Mouse (Mus musculus): ENCODE measurements around the gene Olfr599. TPM values are rescaled to one million over a fixed set of nuclear protein-coding genes. Genes with fewer than 3 reads are reported as not detected.
"Not testable (repeated sequence)": the region's sequence is repeated elsewhere in the genome, so short reads cannot be mapped to it uniquely, and the experiment has no call there.

Gene Olfr599
- not detected in 2 replicates for polyA plus RNA-seq (2015; fragmentation: Nextera tagmentation; extraction: Ambion mirVana)

- H3K9ac ChIP-seq, result no peak within 1 kb of the TSS
- H3K4me1 ChIP-seq, result no peaks in the 10 kb centered on the region
- no peak within 1 kb of the TSS for H3K4me3 ChIP-seq (replicated peaks)
- H3K36me3 ChIP-seq, result no peaks in the 10 kb centered on the region
- no peaks in the 10 kb centered on the region for H3K9me3 ChIP-seq (replicated peaks)
- ATAC-seq (ENCODE audit: insufficient number of reproducible peaks, low FRiP score, low TSS enrichment, low read depth), result no peak
- no peak within 1 kb of the TSS for H3K4me2 ChIP-seq (replicated peaks)
- no peak within 1 kb of the TSS for H3K27ac ChIP-seq (replicated peaks)
- H3K27me3 ChIP-seq, result no peaks in the 10 kb centered on the region
- 88% methylated on average over 1 of the region's 1 CpGs for WGBS
Measured at GRCm38 (mm10) chr7:103335617-103336016, at the start of gene Olfr599. Gene Olfr599 (plus strand): TSS chr7:103335917.

GRCm38 (mm10) chr7:103305348-103305747 is 30.4 kb upstream of the Olfr599 start, which contains the start of gene Olfr596:
Gene Olfr596 (plus strand): TSS chr7:103305648.
- not testable (repeated sequence) for H3K9ac ChIP-seq; H3K27me3 ChIP-seq; ATAC-seq (ENCODE audit: insufficient number of reproducible peaks, low FRiP score, low TSS enrichment, low read depth); H3K4me3 ChIP-seq (replicated peaks); H3K4me1 ChIP-seq; H3K4me2 ChIP-seq (replicated peaks); H3K36me3 ChIP-seq; H3K9me3 ChIP-seq (replicated peaks); H3K27ac ChIP-seq (replicated peaks)
- 86% methylated on average over 2 of the region's 2 CpGs for WGBS

GRCm38 (mm10) chr7:103316015-103316414 is 19.7 kb upstream of the Olfr599 start, which contains the start of gene Olfr597:
Gene Olfr597 (plus strand): TSS chr7:103316315.
- H3K9ac ChIP-seq; H3K4me1 ChIP-seq; H3K4me3 ChIP-seq (replicated peaks); H3K27ac ChIP-seq (replicated peaks); H3K36me3 ChIP-seq; ATAC-seq (ENCODE audit: insufficient number of reproducible peaks, low FRiP score, low TSS enrichment, low read depth); H3K4me2 ChIP-seq (replicated peaks); H3K27me3 ChIP-seq; H3K9me3 ChIP-seq (replicated peaks): not testable (repeated sequence)
- WGBS, result 85% methylated on average over 2 of the region's 2 CpGs

GRCm38 (mm10) chr7:103323268-103323667 is 12.4 kb upstream of the Olfr599 start, which contains the start of gene Olfr598:
Gene Olfr598 (plus strand): TSS chr7:103323568.
- Histone ChIP-seq H3K27ac (replicated peaks) (no peak within 1 kb of the TSS), H3K27me3 (no peaks in the 10 kb centered on the region), H3K4me2 (replicated peaks) (no peak within 1 kb of the TSS), H3K36me3 (no peaks in the 10 kb centered on the region), H3K4me1 (no peaks in the 10 kb centered on the region), H3K9me3 (replicated peaks) (no peaks in the 10 kb centered on the region), H3K4me3 (replicated peaks) (no peak within 1 kb of the TSS), H3K9ac (no peak within 1 kb of the TSS)
- ATAC-seq (ENCODE audit: insufficient number of reproducible peaks, low FRiP score, low TSS enrichment, low read depth), result no peak

- Histone ChIP-seq H3K27me3 (no peaks in the 10 kb centered on the region), H3K9me3 (replicated peaks) (no peaks in the 10 kb centered on the region), H3K9ac (no peak within 1 kb of the TSS), H3K27ac (replicated peaks) (no peak within 1 kb of the TSS), H3K4me3 (replicated peaks) (no peak within 1 kb of the TSS), H3K36me3 (no peaks in the 10 kb centered on the region), H3K4me2 (replicated peaks) (no peak within 1 kb of the TSS), H3K4me1 (no peaks in the 10 kb centered on the region)
- no peak for ATAC-seq (ENCODE audit: insufficient number of reproducible peaks, low FRiP score, low TSS enrichment, low read depth)
Measured at GRCm38 (mm10) chr7:103349569-103349968, 13.9 kb downstream of the Olfr599 start, which contains the start of gene Olfr600. Gene Olfr600 (minus strand): TSS chr7:103349669.

- WGBS, result 93% methylated on average over 1 of the region's 1 CpGs
- no peaks in the 10 kb centered on the region for H3K4me1 ChIP-seq
- ATAC-seq (ENCODE audit: insufficient number of reproducible peaks, low FRiP score, low TSS enrichment, low read depth), result no peak
- no peaks in the 10 kb centered on the region for H3K36me3 ChIP-seq
- no peak within 1 kb of the TSS for H3K27ac ChIP-seq (replicated peaks)
- no peaks in the 10 kb centered on the region for H3K9me3 ChIP-seq (replicated peaks)
- H3K4me3 ChIP-seq (replicated peaks), result no peak within 1 kb of the TSS
- no peaks in the 10 kb centered on the region for H3K27me3 ChIP-seq
- H3K4me2 ChIP-seq (replicated peaks), result no peak within 1 kb of the TSS
- H3K9ac ChIP-seq, result no peak within 1 kb of the TSS
Measured at GRCm38 (mm10) chr7:103362555-103362954, 26.8 kb downstream of the Olfr599 start, which contains the start of gene Olfr601. Gene Olfr601 (minus strand): TSS chr7:103362655.

- no peak for ATAC-seq (ENCODE audit: insufficient number of reproducible peaks, low FRiP score, low TSS enrichment, low read depth)
- Histone ChIP-seq H3K4me3 (replicated peaks) (no peak within 1 kb of the TSS), H3K36me3 (no peaks in the 10 kb centered on the region), H3K4me2 (replicated peaks) (no peak within 1 kb of the TSS), H3K9me3 (replicated peaks) (no peaks in the 10 kb centered on the region), H3K4me1 (no peaks in the 10 kb centered on the region), H3K27me3 (no peaks in the 10 kb centered on the region), H3K9ac (no peak within 1 kb of the TSS), H3K27ac (replicated peaks) (no peak within 1 kb of the TSS)
Measured at GRCm38 (mm10) chr7:103386077-103386476, 50.4 kb downstream of the Olfr599 start, which contains the start of gene Olfr603. Gene Olfr603 (minus strand): TSS chr7:103386177.

Other genes with a start within 250 kb of the Olfr599 start
- not detected in 2 replicates for gene Olfr585, start 238.2 kb upstream of the Olfr599 start, polyA plus RNA-seq (2015; fragmentation: Nextera tagmentation; extraction: Ambion mirVana)
- gene Olfr586, start 210.3 kb upstream of the Olfr599 start, polyA plus RNA-seq (2015; fragmentation: Nextera tagmentation; extraction: Ambion mirVana), result not detected in 2 replicates
- not detected in 2 replicates for gene Olfr588-ps1, start 195.0 kb upstream of the Olfr599 start, polyA plus RNA-seq (2015; fragmentation: Nextera tagmentation; extraction: Ambion mirVana)
- not detected in 2 replicates for gene Olfr589, start 179.6 kb upstream of the Olfr599 start, polyA plus RNA-seq (2015; fragmentation: Nextera tagmentation; extraction: Ambion mirVana)
- gene Olfr591, start 157.6 kb upstream of the Olfr599 start, polyA plus RNA-seq (2015; fragmentation: Nextera tagmentation; extraction: Ambion mirVana), result 0.12 and 0.16 TPM in 2 replicates
- gene Olfr592, start 151.1 kb upstream of the Olfr599 start, polyA plus RNA-seq (2015; fragmentation: Nextera tagmentation; extraction: Ambion mirVana), result 0.12 TPM in 1 of 2 replicates, not detected in the other
- gene Olfr593, start 124.1 kb upstream of the Olfr599 start, polyA plus RNA-seq (2015; fragmentation: Nextera tagmentation; extraction: Ambion mirVana), result not detected in 2 replicates
- gene Olfr594, start 118.9 kb upstream of the Olfr599 start, polyA plus RNA-seq (2015; fragmentation: Nextera tagmentation; extraction: Ambion mirVana), result 0.15 and 0.24 TPM in 2 replicates
- gene Usp17ld, start 83.4 kb upstream of the Olfr599 start, polyA plus RNA-seq (2015; fragmentation: Nextera tagmentation; extraction: Ambion mirVana), result not detected in 2 replicates
- not detected in 2 replicates for gene Olfr596, start 30.3 kb upstream of the Olfr599 start, polyA plus RNA-seq (2015; fragmentation: Nextera tagmentation; extraction: Ambion mirVana)
- 0.15 TPM in 1 of 2 replicates, not detected in the other for gene Olfr597, start 19.6 kb upstream of the Olfr599 start, polyA plus RNA-seq (2015; fragmentation: Nextera tagmentation; extraction: Ambion mirVana)
- gene Olfr598, start 12.3 kb upstream of the Olfr599 start, polyA plus RNA-seq (2015; fragmentation: Nextera tagmentation; extraction: Ambion mirVana), result 0.12 and 0.55 TPM in 2 replicates
- not detected in 2 replicates for gene Olfr600, start 13.8 kb downstream of the Olfr599 start, polyA plus RNA-seq (2015; fragmentation: Nextera tagmentation; extraction: Ambion mirVana)
- 0.22 and 0.43 TPM in 2 replicates for gene Olfr601, start 26.7 kb downstream of the Olfr599 start, polyA plus RNA-seq (2015; fragmentation: Nextera tagmentation; extraction: Ambion mirVana)
- not detected in 2 replicates for gene Olfr603, start 50.3 kb downstream of the Olfr599 start, polyA plus RNA-seq (2015; fragmentation: Nextera tagmentation; extraction: Ambion mirVana)
- not detected in 2 replicates for gene Usp17lc, start 79.2 kb downstream of the Olfr599 start, polyA plus RNA-seq (2015; fragmentation: Nextera tagmentation; extraction: Ambion mirVana)
- not detected in 2 replicates for gene Olfr605, start 109.5 kb downstream of the Olfr599 start, polyA plus RNA-seq (2015; fragmentation: Nextera tagmentation; extraction: Ambion mirVana)
- 0.16 TPM in 1 of 2 replicates, not detected in the other for gene Olfr606, start 113.1 kb downstream of the Olfr599 start, polyA plus RNA-seq (2015; fragmentation: Nextera tagmentation; extraction: Ambion mirVana)
- gene Olfr607, start 128.2 kb downstream of the Olfr599 start, polyA plus RNA-seq (2015; fragmentation: Nextera tagmentation; extraction: Ambion mirVana), result 0.18 TPM in 1 of 2 replicates, not detected in the other
- 0.14 and 0.25 TPM in 2 replicates for gene Olfr608, start 134.0 kb downstream of the Olfr599 start, polyA plus RNA-seq (2015; fragmentation: Nextera tagmentation; extraction: Ambion mirVana)
- not detected in 2 replicates for gene Olfr609, start 162.1 kb downstream of the Olfr599 start, polyA plus RNA-seq (2015; fragmentation: Nextera tagmentation; extraction: Ambion mirVana)
- gene Olfr610, start 176.2 kb downstream of the Olfr599 start, polyA plus RNA-seq (2015; fragmentation: Nextera tagmentation; extraction: Ambion mirVana), result 0.28 TPM in 1 of 2 replicates, not detected in the other
- not detected in 2 replicates for gene Olfr611, start 184.9 kb downstream of the Olfr599 start, polyA plus RNA-seq (2015; fragmentation: Nextera tagmentation; extraction: Ambion mirVana)
- 0.26 and 0.27 TPM in 2 replicates for gene Olfr612, start 206.8 kb downstream of the Olfr599 start, polyA plus RNA-seq (2015; fragmentation: Nextera tagmentation; extraction: Ambion mirVana)
- gene Olfr613, start 212.2 kb downstream of the Olfr599 start, polyA plus RNA-seq (2015; fragmentation: Nextera tagmentation; extraction: Ambion mirVana), result 0.08 and 0.11 TPM in 2 replicates
- 0.25 and 0.29 TPM in 2 replicates for gene Olfr615, start 220.2 kb downstream of the Olfr599 start, polyA plus RNA-seq (2015; fragmentation: Nextera tagmentation; extraction: Ambion mirVana)
- 0.11 TPM in 2 replicates for gene Olfr616, start 233.2 kb downstream of the Olfr599 start, polyA plus RNA-seq (2015; fragmentation: Nextera tagmentation; extraction: Ambion mirVana)
- gene Olfr617, start 237.1 kb downstream of the Olfr599 start, polyA plus RNA-seq (2015; fragmentation: Nextera tagmentation; extraction: Ambion mirVana), result not detected in 2 replicates

All from embryonic facial prominence, embryonic 15.5 days (tissue).